Mouse (Mus musculus): ENCODE results near the gene Rpusd4. TPM values are rescaled to one million over a fixed set of nuclear protein-coding genes. Genes with fewer than 3 reads are reported as not detected.

Rpusd4 gene
- polyA plus RNA-seq, 1 experiment: 21.4 TPM

DNA sequence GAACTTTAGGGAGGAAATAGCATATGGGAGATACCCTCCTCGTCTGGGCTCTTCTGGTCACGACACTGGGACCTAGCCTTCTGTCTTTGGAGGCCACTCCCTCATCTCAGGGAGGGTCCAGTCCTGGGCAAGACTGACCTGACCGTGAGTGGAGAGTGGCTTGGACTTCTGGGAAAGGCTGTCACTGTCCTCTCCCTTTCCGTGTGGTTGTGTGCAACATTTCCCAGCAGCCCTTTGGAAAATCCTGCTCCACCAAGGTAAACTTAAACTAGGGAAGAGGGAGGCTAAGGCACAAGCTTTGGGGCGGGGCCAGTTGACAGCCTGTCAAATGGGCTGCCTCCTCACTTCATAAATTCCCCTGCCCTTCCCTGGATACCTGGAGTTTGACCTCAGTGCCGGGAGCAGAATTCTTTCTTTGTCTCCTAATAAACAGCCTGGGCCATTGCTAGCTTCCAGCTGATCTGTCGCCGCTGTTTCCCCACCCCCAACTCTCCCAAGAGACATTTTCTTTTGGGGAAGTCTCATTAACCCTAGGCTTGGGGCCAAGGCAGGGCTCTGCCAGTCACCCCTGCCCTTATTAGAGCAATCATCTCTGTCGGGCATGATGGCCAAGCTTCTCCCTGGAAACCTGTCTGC lies 51.0 kb downstream of the Rpusd4 start:
- Histone ChIP-seq H3K4me3 (ENCODE audit: low read depth, low read length) (no peak overlapping the region), H3K27ac (ENCODE audit: insufficient read depth, low read length) (no peak overlapping the region), H3K4me1 (ENCODE audit: control insufficient read depth, insufficient read depth, low read length) (peaks cover 1% of the 10 kb centered on the region), H3K9me3 (replicated peaks; ENCODE audit: control insufficient read depth, insufficient read depth, low read length, poor library complexity, severe bottlenecking) (no peaks in the 10 kb centered on the region), H3K36me3 (ENCODE audit: control insufficient read depth, insufficient read depth, low read length, poor library complexity, severe bottlenecking) (no peaks in the 10 kb centered on the region), H3K9ac (ENCODE audit: low read depth, poor library complexity, severe bottlenecking) (no peak overlapping the region), H3K27me3 (ENCODE audit: control insufficient read depth, insufficient read depth, low read length, poor library complexity, severe bottlenecking) (no peaks in the 10 kb centered on the region)
- TF ChIP-seq EP300 (IDR thresholded peaks at IDR 0.05; ENCODE audit: insufficient read depth, low read depth, low read length) (no peak), POLR2A (IDR thresholded peaks at IDR 0.05; ENCODE audit: insufficient read depth, low read length) (no peak), CTCF (IDR thresholded peaks at IDR 0.05; ENCODE audit: low read depth, low read length) (no peak)

GRCm38 (mm10) chr9:35320288-35320687 lies 52.6 kb downstream of the Rpusd4 start:
- H3K36me3 ChIP-seq (ENCODE audit: control insufficient read depth, insufficient read depth, low read length, poor library complexity, severe bottlenecking): no peaks in the 10 kb centered on the region
- TF ChIP-seq CTCF (IDR thresholded peaks at IDR 0.05; ENCODE audit: low read depth, low read length) (no peak), EP300 (IDR thresholded peaks at IDR 0.05; ENCODE audit: insufficient read depth, low read depth, low read length) (no peak), POLR2A (IDR thresholded peaks at IDR 0.05; ENCODE audit: insufficient read depth, low read length) (no peak)
- no peak overlapping the region for H3K27ac ChIP-seq (ENCODE audit: insufficient read depth, low read length)
- no peak overlapping the region for H3K4me3 ChIP-seq (ENCODE audit: low read depth, low read length)
- H3K9ac ChIP-seq (ENCODE audit: low read depth, poor library complexity, severe bottlenecking): no peak overlapping the region
- peaks cover 1% of the 10 kb centered on the region for H3K4me1 ChIP-seq (ENCODE audit: control insufficient read depth, insufficient read depth, low read length)
- H3K9me3 ChIP-seq (replicated peaks; ENCODE audit: control insufficient read depth, insufficient read depth, low read length, poor library complexity, severe bottlenecking): no peaks in the 10 kb centered on the region
- no peaks in the 10 kb centered on the region for H3K27me3 ChIP-seq (ENCODE audit: control insufficient read depth, insufficient read depth, low read length, poor library complexity, severe bottlenecking)

DNA sequence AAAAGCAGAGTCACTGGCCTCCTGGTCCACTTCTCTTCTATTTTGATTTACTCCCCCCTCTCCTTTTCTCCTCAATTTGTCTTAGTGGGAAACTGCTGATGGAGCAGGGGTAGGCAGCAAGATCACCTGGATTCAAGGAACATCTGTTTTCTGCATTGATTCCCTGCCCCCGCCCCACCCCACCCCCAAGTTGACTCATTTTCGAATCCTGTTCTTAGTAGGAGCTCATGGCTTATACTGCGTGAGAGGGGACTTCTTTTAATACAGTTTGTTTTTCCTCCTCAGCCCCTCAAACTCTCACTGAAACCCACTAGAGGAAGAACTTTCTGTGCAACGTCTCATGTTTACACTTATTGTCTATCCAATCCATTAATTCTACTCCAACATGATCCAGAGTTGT lies 56.3 kb downstream of the Rpusd4 start:
- Histone ChIP-seq H3K4me3 (ENCODE audit: low read depth, low read length) (no peak overlapping the region), H3K4me1 (ENCODE audit: control insufficient read depth, insufficient read depth, low read length) (no peaks in the 10 kb centered on the region), H3K9ac (ENCODE audit: low read depth, poor library complexity, severe bottlenecking) (no peak overlapping the region), H3K9me3 (replicated peaks; ENCODE audit: control insufficient read depth, insufficient read depth, low read length, poor library complexity, severe bottlenecking) (no peaks in the 10 kb centered on the region), H3K27ac (ENCODE audit: insufficient read depth, low read length) (no peak overlapping the region), H3K36me3 (ENCODE audit: control insufficient read depth, insufficient read depth, low read length, poor library complexity, severe bottlenecking) (no peaks in the 10 kb centered on the region), H3K27me3 (ENCODE audit: control insufficient read depth, insufficient read depth, low read length, poor library complexity, severe bottlenecking) (no peaks in the 10 kb centered on the region)
- TF ChIP-seq POLR2A (IDR thresholded peaks at IDR 0.05; ENCODE audit: insufficient read depth, low read length): no peak
- no peak for TF ChIP-seq CTCF (IDR thresholded peaks at IDR 0.05; ENCODE audit: low read depth, low read length)
- TF ChIP-seq EP300 (IDR thresholded peaks at IDR 0.05; ENCODE audit: insufficient read depth, low read depth, low read length): no peak

DNA sequence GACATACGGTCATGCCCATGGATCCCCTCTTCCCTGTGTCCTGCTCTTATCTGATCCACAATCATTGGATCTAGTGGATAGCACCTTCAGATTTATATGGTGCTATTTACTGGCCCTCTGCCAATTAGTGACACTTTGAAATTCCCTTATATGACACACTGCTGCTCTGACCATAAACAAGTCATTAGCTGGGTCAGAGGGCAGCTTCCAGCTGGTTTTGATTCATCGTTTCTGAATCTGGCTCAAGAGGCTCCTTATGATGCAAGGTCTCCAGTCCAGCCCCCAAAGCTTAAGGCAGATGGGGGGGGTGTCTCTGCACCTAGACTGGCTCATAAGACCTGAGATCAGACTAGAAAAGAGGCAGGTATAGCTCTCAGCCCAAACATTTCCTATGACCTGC lies 56.9 kb downstream of the Rpusd4 start:
- no peak overlapping the region for H3K27ac ChIP-seq (ENCODE audit: insufficient read depth, low read length)
- H3K27me3 ChIP-seq (ENCODE audit: control insufficient read depth, insufficient read depth, low read length, poor library complexity, severe bottlenecking): no peaks in the 10 kb centered on the region

GRCm38 (mm10) chr9:35326644-35327263 lies 59.1 kb downstream of the Rpusd4 start:
- Histone ChIP-seq H3K9me3 (replicated peaks; ENCODE audit: control insufficient read depth, insufficient read depth, low read length, poor library complexity, severe bottlenecking) (no peaks in the 10 kb centered on the region), H3K27ac (ENCODE audit: insufficient read depth, low read length) (no peak overlapping the region), H3K27me3 (ENCODE audit: control insufficient read depth, insufficient read depth, low read length, poor library complexity, severe bottlenecking) (no peaks in the 10 kb centered on the region), H3K4me1 (ENCODE audit: control insufficient read depth, insufficient read depth, low read length) (peaks cover 1% of the 10 kb centered on the region), H3K4me3 (ENCODE audit: low read depth, low read length) (no peak overlapping the region), H3K36me3 (ENCODE audit: control insufficient read depth, insufficient read depth, low read length, poor library complexity, severe bottlenecking) (no peaks in the 10 kb centered on the region), H3K9ac (ENCODE audit: low read depth, poor library complexity, severe bottlenecking) (no peak overlapping the region)
- no peak for TF ChIP-seq EP300 (IDR thresholded peaks at IDR 0.05; ENCODE audit: insufficient read depth, low read depth, low read length)
- no peak for TF ChIP-seq CTCF (IDR thresholded peaks at IDR 0.05; ENCODE audit: low read depth, low read length)
- TF ChIP-seq POLR2A (IDR thresholded peaks at IDR 0.05; ENCODE audit: insufficient read depth, low read length): no peak

More for the DNA sequence above, 56.9 kb downstream of the Rpusd4 start:
- Histone ChIP-seq H3K9ac (ENCODE audit: low read depth, poor library complexity, severe bottlenecking) (no peak overlapping the region), H3K36me3 (ENCODE audit: control insufficient read depth, insufficient read depth, low read length, poor library complexity, severe bottlenecking) (no peaks in the 10 kb centered on the region), H3K9me3 (replicated peaks; ENCODE audit: control insufficient read depth, insufficient read depth, low read length, poor library complexity, severe bottlenecking) (no peaks in the 10 kb centered on the region), H3K4me1 (ENCODE audit: control insufficient read depth, insufficient read depth, low read length) (no peaks in the 10 kb centered on the region), H3K4me3 (ENCODE audit: low read depth, low read length) (no peak overlapping the region)
- TF ChIP-seq EP300 (IDR thresholded peaks at IDR 0.05; ENCODE audit: insufficient read depth, low read depth, low read length) (no peak), CTCF (IDR thresholded peaks at IDR 0.05; ENCODE audit: low read depth, low read length) (no peak), POLR2A (IDR thresholded peaks at IDR 0.05; ENCODE audit: insufficient read depth, low read length) (no peak)

Other genes with a start within 250 kb of the Rpusd4 start
- 8.0 and 9.5 TPM in 2 replicates for gene St3gal4, start 148.6 kb upstream of the Rpusd4 start, polyA plus RNA-seq (2011; ENCODE audit: insufficient read depth, insufficient read length, low read depth, missing spikeins)
- gene Dcps, start 91.8 kb upstream of the Rpusd4 start, polyA plus RNA-seq (2011; ENCODE audit: insufficient read depth, insufficient read length, low read depth, missing spikeins): 41.1 and 41.4 TPM in 2 replicates
- 96.9 and 100 TPM in 2 replicates for gene Srpr, start 67.7 kb upstream of the Rpusd4 start, polyA plus RNA-seq (2011; ENCODE audit: insufficient read depth, insufficient read length, low read depth, missing spikeins)
- 10.8 and 11.8 TPM in 2 replicates for gene Tirap, start 67.6 kb upstream of the Rpusd4 start, polyA plus RNA-seq (2011; ENCODE audit: insufficient read depth, insufficient read length, low read depth, missing spikeins)
- gene Foxred1, start 56.8 kb upstream of the Rpusd4 start, polyA plus RNA-seq (2011; ENCODE audit: insufficient read depth, insufficient read length, low read depth, missing spikeins): 34.7 and 36.6 TPM in 2 replicates
- 32.1 and 34.5 TPM in 2 replicates for gene Fam118b, start 60 bp upstream of the Rpusd4 start, polyA plus RNA-seq (2011; ENCODE audit: insufficient read depth, insufficient read length, low read depth, missing spikeins)
- 22.9 and 31.1 TPM in 2 replicates for gene Cdon, start 153.3 kb downstream of the Rpusd4 start, polyA plus RNA-seq (2011; ENCODE audit: insufficient read depth, insufficient read length, low read depth, missing spikeins)